Mouse (Mus musculus): ENCODE data around the gene Slc38a11.
A peak's percentile ranks its signal among the peaks of the same experiment; 100 is the strongest.

Slc38a11 gene

GRCm38 (mm10) chr2:65331321-65331720 lies 32.5 kb downstream of the Slc38a11 start:
- no peak for DNase-seq (ENCODE audit: low spot score in 2 of 2)

GRCm38 (mm10) chr2:65321998-65322754 lies 41.7 kb downstream of the Slc38a11 start:
- DNase-seq (ENCODE audit: low spot score in 2 of 2), result no peak

- no peak for DNase-seq (ENCODE audit: low spot score in 2 of 2)
These were observed 42.9 kb downstream of the Slc38a11 start for GRCm38 (mm10) chr2:65320975-65321374.

GRCm38 (mm10) chr2:65316721-65317120 lies 47.1 kb downstream of the Slc38a11 start:
- DNase-seq (ENCODE audit: low spot score in 2 of 2), result no peak

- no peak for DNase-seq (ENCODE audit: low spot score in 2 of 2)
These were observed 52.6 kb downstream of the Slc38a11 start for GRCm38 (mm10) chr2:65311250-65311649.

GRCm38 (mm10) chr2:65296541-65296940 lies 67.3 kb downstream of the Slc38a11 start:
- no peak for DNase-seq (ENCODE audit: low spot score in 2 of 2)

- no peak for DNase-seq (ENCODE audit: low spot score in 2 of 2)
These were observed 69.7 kb downstream of the Slc38a11 start for GRCm38 (mm10) chr2:65294092-65294491.

- DNase-seq (ENCODE audit: low spot score in 2 of 2), result peak in 1 of 2 experiments; percentile 6
These were observed 70.4 kb downstream of the Slc38a11 start for GRCm38 (mm10) chr2:65293411-65293810.

GRCm38 (mm10) chr2:65289721-65290120 lies 74.1 kb downstream of the Slc38a11 start:
- no peak for DNase-seq (ENCODE audit: low spot score in 2 of 2)

- no peak for DNase-seq (ENCODE audit: low spot score in 2 of 2)
These were observed 75.1 kb downstream of the Slc38a11 start for GRCm38 (mm10) chr2:65288696-65289095.

GRCm38 (mm10) chr2:65285380-65285779 lies 78.5 kb downstream of the Slc38a11 start:
- peak; percentile 14 to 25 for DNase-seq (ENCODE audit: low spot score in 2 of 2)

GRCm38 (mm10) chr2:65282979-65283378 lies 80.9 kb downstream of the Slc38a11 start:
- DNase-seq (ENCODE audit: low spot score in 2 of 2), result no peak

GRCm38 (mm10) chr2:65279029-65279690 lies 84.7 kb downstream of the Slc38a11 start:
- peak; percentile 18 to 24 for DNase-seq (ENCODE audit: low spot score in 2 of 2)

GRCm38 (mm10) chr2:65275443-65276061 lies 88.3 kb downstream of the Slc38a11 start:
- no peak for DNase-seq (ENCODE audit: low spot score in 2 of 2)

GRCm38 (mm10) chr2:65273910-65274309 lies 89.9 kb downstream of the Slc38a11 start:
- no peak for DNase-seq (ENCODE audit: low spot score in 2 of 2)

- no peak for DNase-seq (ENCODE audit: low spot score in 2 of 2)
These were observed 95.1 kb downstream of the Slc38a11 start for GRCm38 (mm10) chr2:65268731-65269130.

- no peak for DNase-seq (ENCODE audit: low spot score in 2 of 2)
These were observed 96.0 kb downstream of the Slc38a11 start for GRCm38 (mm10) chr2:65267834-65268233.

GRCm38 (mm10) chr2:65266576-65267299 lies 97.1 kb downstream of the Slc38a11 start:
- no peak for DNase-seq (ENCODE audit: low spot score in 2 of 2)

Data from urinary bladder, adult 18-20 months (tissue).